Mouse (Mus musculus): ENCODE measurements around the gene Tldc2.

Tldc2 gene

GRCm38 (mm10) chr2:157074772-157075171 is 12.1 kb upstream of the Tldc2 start:
- in situ Hi-C loops (cut with MboI; ENCODE audit: low pct_unique_long_range_greater_than_20kb in 1 of 2, low sequenced_read_pairs in 2 of 2, unreplicated experiment in 1 of 2) = no loop called here

DNA sequence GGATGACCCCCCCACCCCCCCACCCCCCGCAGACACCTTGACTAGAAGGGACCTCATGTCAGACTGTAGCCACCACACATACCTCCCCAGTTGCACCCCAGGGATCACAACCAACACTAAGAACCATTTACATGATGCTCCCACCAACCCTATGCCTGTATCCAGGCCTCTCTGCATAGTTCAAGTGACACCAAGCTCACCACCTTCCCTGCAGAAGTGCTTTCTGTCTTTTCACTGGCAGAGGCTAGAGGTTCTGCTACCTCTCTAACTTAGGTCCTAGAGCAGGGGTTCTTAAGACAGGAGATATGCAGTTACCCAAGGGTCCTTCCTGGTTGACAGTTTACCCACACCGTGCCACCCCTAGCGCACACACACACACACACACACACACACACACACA is 11.6 kb upstream of the Tldc2 start:
- in situ Hi-C loops (cut with MboI; ENCODE audit: low pct_unique_long_range_greater_than_20kb in 1 of 2, low sequenced_read_pairs in 2 of 2, unreplicated experiment in 1 of 2) = no loop called here

DNA sequence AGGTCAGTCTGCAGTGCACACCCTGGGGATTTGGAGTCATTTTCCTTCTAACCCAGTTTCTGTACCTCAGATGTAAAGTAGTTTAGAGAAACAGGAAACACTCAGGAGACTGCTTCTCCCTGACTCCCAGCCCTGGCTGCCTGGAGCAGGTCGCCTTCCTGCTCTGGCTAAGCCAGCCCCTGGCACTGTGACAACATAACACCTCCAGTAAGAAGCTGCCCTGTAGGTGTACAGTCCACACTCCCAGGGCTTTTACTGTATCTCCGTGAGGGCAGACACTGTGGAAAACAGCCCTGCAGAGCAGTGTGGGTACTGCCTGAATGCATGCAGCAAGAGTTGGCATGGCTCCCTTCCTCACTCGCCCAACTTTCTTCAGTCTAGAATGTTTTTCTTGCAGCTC is 11.2 kb upstream of the Tldc2 start:
- in situ Hi-C loops (cut with MboI; ENCODE audit: low pct_unique_long_range_greater_than_20kb in 1 of 2, low sequenced_read_pairs in 2 of 2, unreplicated experiment in 1 of 2) = no loop called here

GRCm38 (mm10) chr2:157076585-157076984 is 10.3 kb upstream of the Tldc2 start:
- in situ Hi-C loops (cut with MboI; ENCODE audit: low pct_unique_long_range_greater_than_20kb in 1 of 2, low sequenced_read_pairs in 2 of 2, unreplicated experiment in 1 of 2) = no loop called here

DNA sequence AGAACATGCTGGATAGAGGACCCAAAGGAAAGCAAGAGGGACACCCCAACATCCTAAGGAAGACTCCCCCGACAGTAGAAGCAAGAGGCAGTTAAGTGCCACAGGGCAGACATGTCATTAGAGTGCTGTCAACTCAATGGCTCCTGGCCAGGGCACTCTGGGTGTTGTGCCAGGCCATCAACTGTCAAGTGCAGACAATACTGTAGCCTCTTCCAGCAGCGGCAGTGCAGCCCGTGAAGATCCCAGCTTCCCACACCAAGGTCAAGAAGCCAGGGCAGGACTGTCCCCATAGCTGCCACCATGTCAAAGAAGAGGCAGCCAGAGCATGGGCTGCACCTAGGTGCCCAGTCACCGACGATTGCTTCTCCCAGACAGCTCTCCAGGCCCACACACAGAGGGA is 9.7 kb upstream of the Tldc2 start:
- in situ Hi-C loops (cut with MboI; ENCODE audit: low pct_unique_long_range_greater_than_20kb in 1 of 2, low sequenced_read_pairs in 2 of 2, unreplicated experiment in 1 of 2) = no loop called here

DNA sequence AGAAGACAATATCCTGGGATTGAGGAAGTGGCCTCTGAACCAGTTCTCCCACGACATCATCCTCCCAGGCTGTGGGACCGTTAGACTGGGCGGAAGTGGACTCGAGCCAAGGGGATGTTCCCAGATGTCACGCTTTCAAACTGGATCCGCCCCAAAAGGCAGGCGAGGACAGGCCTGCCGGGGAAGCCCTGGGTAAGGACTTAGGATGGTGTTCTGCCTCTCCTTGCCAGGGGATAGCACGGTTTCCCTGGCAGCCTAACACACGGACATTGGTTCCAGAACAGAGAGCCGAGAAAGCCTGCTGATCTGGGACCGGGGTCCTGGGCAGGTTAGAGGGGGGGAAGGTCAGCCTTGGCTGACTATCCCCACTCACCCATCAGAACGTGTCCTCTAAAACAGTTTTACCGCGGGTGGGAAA is 9.2 kb upstream of the Tldc2 start:
- in situ Hi-C loops (cut with MboI; ENCODE audit: low pct_unique_long_range_greater_than_20kb in 1 of 2, low sequenced_read_pairs in 2 of 2, unreplicated experiment in 1 of 2) = no loop called here

GRCm38 (mm10) chr2:157078059-157078792 is 8.6 kb upstream of the Tldc2 start:
- in situ Hi-C loops (cut with MboI; ENCODE audit: low pct_unique_long_range_greater_than_20kb in 1 of 2, low sequenced_read_pairs in 2 of 2, unreplicated experiment in 1 of 2) = no loop called here

- in situ Hi-C loops (cut with MboI; ENCODE audit: low pct_unique_long_range_greater_than_20kb in 1 of 2, low sequenced_read_pairs in 2 of 2, unreplicated experiment in 1 of 2) = no loop called here
Observed at GRCm38 (mm10) chr2:157078793-157079700, 7.8 kb upstream of the Tldc2 start, which contains the start of gene Soga1. Gene Soga1 (minus strand): TSS chr2:157079254.

DNA sequence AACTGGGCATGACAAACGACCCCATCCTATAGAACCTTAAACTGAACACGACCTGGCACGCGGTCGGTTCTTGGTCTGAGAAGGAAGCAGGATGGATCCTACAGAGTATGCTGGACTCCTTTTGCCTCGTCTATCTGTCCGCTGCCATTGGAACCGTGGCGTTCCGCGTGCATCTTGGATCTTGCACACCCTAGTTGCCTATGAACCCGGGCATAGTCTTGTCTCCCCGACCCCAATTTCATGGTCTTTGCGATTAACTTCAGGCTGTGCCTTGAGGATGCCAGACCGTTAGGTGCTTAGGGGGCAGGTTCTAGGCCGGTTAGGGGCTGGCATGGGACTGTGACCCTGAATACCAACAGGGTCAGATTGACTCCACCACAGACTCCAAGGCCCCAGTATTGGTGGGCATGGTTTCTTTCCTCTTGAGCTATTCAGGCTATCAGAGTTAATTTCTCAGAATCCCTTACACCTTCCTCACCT is 7.1 kb upstream of the Tldc2 start:
- in situ Hi-C loops (cut with MboI; ENCODE audit: low pct_unique_long_range_greater_than_20kb in 1 of 2, low sequenced_read_pairs in 2 of 2, unreplicated experiment in 1 of 2) = no loop called here

GRCm38 (mm10) chr2:157081331-157081730 is 5.5 kb upstream of the Tldc2 start:
- in situ Hi-C loops (cut with MboI; ENCODE audit: low pct_unique_long_range_greater_than_20kb in 1 of 2, low sequenced_read_pairs in 2 of 2, unreplicated experiment in 1 of 2) = no loop called here

GRCm38 (mm10) chr2:157081960-157082359 is 4.9 kb upstream of the Tldc2 start:
- in situ Hi-C loops (cut with MboI; ENCODE audit: low pct_unique_long_range_greater_than_20kb in 1 of 2, low sequenced_read_pairs in 2 of 2, unreplicated experiment in 1 of 2) = no loop called here

DNA sequence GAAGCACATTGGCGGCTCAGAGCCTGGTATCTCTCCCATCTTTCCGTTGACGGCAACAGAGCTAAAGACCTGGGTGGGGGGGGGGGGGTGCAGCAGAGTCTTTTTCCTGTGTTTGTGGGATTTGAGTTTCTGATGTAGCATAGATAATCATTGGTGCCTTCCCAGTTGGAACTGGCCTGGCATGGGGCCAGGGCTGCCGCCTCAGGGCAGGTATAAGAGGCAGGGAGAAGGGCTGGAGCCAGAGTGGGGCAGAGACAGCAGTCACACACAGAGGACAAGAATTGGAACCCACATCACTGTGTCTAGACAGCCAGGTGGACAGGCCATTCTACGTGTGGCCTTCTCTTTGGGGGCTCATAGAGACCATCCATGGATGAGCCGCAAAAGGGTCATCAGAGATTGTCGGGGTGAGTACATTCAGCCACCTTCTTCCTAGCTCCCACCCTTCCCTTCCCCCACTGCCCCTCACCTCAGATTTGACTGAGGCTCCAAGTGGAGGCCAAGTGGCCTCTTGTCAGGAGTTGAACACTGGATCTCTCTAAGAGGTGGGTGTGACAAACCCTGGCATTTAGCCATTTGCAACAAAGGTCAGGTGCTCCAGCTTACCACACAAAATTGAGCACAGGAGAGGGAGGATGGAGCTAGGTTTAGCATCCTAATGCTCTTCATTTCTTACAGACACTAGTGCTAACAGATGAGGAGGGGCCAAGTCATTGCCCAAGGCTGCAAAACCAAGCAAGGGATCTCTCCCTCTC is 1.8 kb upstream of the Tldc2 start:
- in situ Hi-C loops (cut with MboI; ENCODE audit: low pct_unique_long_range_greater_than_20kb in 1 of 2, low sequenced_read_pairs in 2 of 2, unreplicated experiment in 1 of 2) = no loop called here

DNA sequence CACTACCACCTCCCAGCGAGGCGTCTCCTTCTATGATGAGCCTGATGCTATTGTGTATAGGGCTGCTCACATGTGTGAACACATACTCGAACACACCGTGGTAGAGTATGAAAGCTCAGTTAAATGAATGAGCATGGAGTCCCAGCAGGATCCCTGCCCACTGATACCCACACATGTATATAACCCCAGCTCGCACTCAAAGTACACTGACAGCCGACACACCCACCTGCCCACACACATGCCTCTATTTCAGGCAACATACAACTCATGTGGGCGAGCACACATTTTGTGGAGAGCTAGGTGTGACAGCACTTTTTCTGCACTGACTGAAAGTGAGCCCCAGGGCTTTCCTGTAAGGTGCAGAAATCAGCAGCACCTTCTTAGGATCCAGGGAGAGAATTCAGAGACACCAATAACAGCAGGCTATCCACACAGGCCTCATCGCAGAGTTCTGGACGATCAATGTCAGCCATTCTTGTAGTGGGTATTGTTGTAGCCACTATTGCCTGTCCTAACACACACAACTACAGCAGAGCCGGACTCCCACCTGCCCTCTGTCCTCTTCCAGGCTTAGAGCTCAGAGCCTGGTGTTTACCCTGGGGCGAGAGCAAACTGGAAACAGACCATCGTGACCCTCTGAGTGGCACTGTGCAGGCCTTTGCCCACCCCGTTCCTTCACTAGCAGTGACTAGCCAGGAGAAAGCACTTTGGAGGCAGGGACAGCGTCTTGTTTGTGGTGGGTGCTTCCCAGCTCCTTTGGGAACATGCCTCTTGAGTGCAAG is 872 bp downstream of the Tldc2 start:
- in situ Hi-C loops (cut with MboI; ENCODE audit: low pct_unique_long_range_greater_than_20kb in 1 of 2, low sequenced_read_pairs in 2 of 2, unreplicated experiment in 1 of 2) = no loop called here

- in situ Hi-C loops (cut with MboI; ENCODE audit: low pct_unique_long_range_greater_than_20kb in 1 of 2, low sequenced_read_pairs in 2 of 2, unreplicated experiment in 1 of 2) = no loop called here
Observed at GRCm38 (mm10) chr2:157092024-157092423, 5.2 kb downstream of the Tldc2 start.

GRCm38 (mm10) chr2:157095005-157095755 is 8.3 kb downstream of the Tldc2 start:
- in situ Hi-C loops (cut with MboI; ENCODE audit: low pct_unique_long_range_greater_than_20kb in 1 of 2, low sequenced_read_pairs in 2 of 2, unreplicated experiment in 1 of 2) = no loop called here

DNA sequence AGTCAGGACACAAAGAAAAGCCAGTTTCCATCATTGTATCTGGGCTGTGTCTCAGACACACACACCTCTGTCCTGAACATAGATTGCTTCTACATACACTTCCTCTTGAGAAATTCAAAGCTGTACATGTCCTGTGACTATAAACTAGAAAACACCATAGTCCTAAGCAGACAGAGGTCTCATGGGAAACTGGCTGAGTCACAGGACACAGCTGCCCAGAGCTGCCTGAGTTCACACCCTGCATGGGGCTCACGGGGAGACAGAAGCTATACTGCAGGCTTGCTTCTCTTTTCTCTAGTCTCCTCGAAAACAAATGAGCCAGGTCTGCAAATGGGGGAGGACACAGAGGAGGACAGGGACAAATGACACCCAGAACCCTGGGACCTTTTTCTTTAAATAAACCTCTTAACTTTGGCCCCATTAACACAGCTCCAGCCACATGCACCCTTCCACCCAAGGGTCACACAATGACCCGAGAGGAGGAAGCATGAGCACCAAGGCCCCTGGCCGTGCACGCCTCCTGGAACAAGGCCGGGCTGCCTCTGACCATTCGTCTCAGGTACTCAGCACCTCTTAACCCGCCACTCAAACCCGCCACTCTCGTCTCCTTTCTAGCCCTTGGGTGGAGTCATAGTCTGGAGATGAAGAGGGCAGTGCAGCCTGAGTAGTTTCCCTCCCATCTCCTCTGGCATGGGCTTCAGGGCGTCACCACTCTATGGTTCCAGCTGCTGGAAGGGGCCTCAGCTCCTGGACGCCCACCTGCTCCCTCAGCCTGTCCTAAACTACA is 12.9 kb downstream of the Tldc2 start:
- in situ Hi-C loops (cut with MboI; ENCODE audit: low pct_unique_long_range_greater_than_20kb in 1 of 2, low sequenced_read_pairs in 2 of 2, unreplicated experiment in 1 of 2) = no loop called here

DNA sequence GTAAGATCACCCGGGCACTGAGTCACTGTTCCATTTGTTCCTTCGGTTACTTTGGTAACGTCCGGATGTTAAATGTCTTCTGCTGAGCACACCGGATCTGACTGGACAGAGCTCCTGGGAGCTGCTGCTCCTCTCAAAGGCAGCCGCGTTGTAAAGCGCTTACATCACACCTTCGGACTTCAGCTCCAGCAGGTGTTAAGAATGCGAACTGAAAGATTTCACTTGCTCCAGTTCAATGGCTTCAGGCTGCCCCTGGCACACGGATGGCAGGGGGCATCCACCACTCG is 13.4 kb downstream of the Tldc2 start:
- in situ Hi-C loops (cut with MboI; ENCODE audit: low pct_unique_long_range_greater_than_20kb in 1 of 2, low sequenced_read_pairs in 2 of 2, unreplicated experiment in 1 of 2) = no loop called here

Measured in mouse embryonic stem cell (cell line).